Mouse (Mus musculus) myocyte (in vitro differentiated cells): ENCODE data around the gene Syt2.

ENCODE experiments used
- CEBPB ChIP-seq: IDR thresholded peaks from 2 replicates; pipeline ENCODE4 v1.6.1; 2011; ENCODE audit warnings: mild to moderate bottlenecking, moderate library complexity; ENCODE audit not compliant: poor library complexity, insufficient read depth, severe bottlenecking
- E2F4 ChIP-seq: IDR thresholded peaks from one replicate; pipeline ENCODE4 v1.6.1; 2011; ENCODE audit warnings: mild to moderate bottlenecking, control low read depth, moderate library complexity; ENCODE audit not compliant: insufficient read depth
- MAX ChIP-seq: IDR thresholded peaks from one replicate; pipeline ENCODE4 v1.6.1; 2011; ENCODE audit warnings: low read depth, mild to moderate bottlenecking, control low read depth
- MYOD1 ChIP-seq, 3 experiments: IDR thresholded peaks; one replicate each; pipeline ENCODE4 v1.6.1; 2011; ENCODE audit warnings: control low read depth in 2 of 3, low read depth in 2 of 3, mild to moderate bottlenecking in 2 of 3, moderate library complexity in 1 of 3; ENCODE audit not compliant: insufficient read length in 2 of 3, control insufficient read depth in 1 of 3
- POLR2A ChIP-seq: IDR thresholded peaks from one replicate; pipeline ENCODE4 v1.6.1; 2011; ENCODE audit warnings: low read depth, mild to moderate bottlenecking, control low read depth, moderate library complexity; ENCODE audit not compliant: insufficient read length
- SRF ChIP-seq: IDR thresholded peaks from one replicate; pipeline ENCODE4 v1.6.1; 2011; ENCODE audit warnings: low read depth; ENCODE audit not compliant: control insufficient read depth, insufficient read length
- TCF3 ChIP-seq: IDR thresholded peaks from one replicate; pipeline ENCODE4 v1.6.1; 2011; ENCODE audit warnings: low read depth, control low read depth; ENCODE audit not compliant: insufficient read length
- USF1 ChIP-seq: IDR thresholded peaks from one replicate; pipeline ENCODE4 v1.6.1; 2011; ENCODE audit warnings: low read depth, mild to moderate bottlenecking, control low read depth, moderate library complexity

DNA sequence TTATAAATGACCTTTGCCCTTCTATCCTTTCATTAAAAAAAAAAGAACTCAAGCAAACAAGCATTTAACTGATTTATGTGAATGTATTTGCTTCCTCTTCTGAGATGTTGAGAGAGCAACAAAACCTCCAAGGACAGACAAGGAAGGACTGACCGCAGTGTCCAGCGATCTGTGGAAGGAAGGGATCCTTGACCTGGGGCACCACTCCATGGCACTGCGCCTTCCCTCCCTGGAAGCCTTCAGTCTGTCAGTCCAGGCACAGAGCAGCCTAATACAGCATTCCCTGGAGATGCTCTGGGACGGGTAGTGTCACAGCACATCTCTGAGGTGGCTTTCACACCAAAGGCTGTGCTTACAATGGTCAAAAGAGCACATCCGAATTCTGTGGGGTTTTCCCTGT lies 136.3 kb downstream of the Syt2 start:
- no peak for TF ChIP-seq POLR2A
- TF ChIP-seq E2F4: no peak
- TF ChIP-seq CEBPB: no peak
- no peak for TF ChIP-seq SRF
- no peak for TF ChIP-seq USF1
- no peak for TF ChIP-seq TCF3
- no peak for TF ChIP-seq MAX
- TF ChIP-seq MYOD1 (IDR thresholded peaks at IDR 0.05; ENCODE audit: control insufficient read depth in 1 of 3, insufficient read length in 2 of 3, low read depth in 2 of 3): no peak
